Mouse (Mus musculus): ENCODE results near the gene Fthl17f. TPM values are rescaled to one million over a fixed set of nuclear protein-coding genes. Genes with fewer than 3 reads are reported as not detected.
"Not testable (repeated sequence)": the region's sequence is repeated elsewhere in the genome, so short reads cannot be mapped to it uniquely, and the experiment has no call there.

Gene Fthl17f
- polyA plus RNA-seq (2012; rRNA removed): not detected in 2 replicates

- not testable (repeated sequence) for H3K4me3 ChIP-seq (ENCODE audit: control insufficient read depth, insufficient read depth, low read length); H3K27ac ChIP-seq (ENCODE audit: control insufficient read depth, insufficient read depth, low read length); H3K27me3 ChIP-seq (ENCODE audit: control insufficient read depth, insufficient read depth, low read length); H3K36me3 ChIP-seq (ENCODE audit: control insufficient read depth, insufficient read depth, low read length); DNase-seq; H3K4me1 ChIP-seq (replicated peaks; ENCODE audit: control insufficient read depth, insufficient read depth, low read length)
- 95% methylated on average over 11 of the region's 11 CpGs for WGBS
Observed at GRCm38 (mm10) chrX:9062715-9063114, at the start of gene Fthl17f. Gene Fthl17f, plus strand, starts transcription at chrX:9063015.

DNA sequence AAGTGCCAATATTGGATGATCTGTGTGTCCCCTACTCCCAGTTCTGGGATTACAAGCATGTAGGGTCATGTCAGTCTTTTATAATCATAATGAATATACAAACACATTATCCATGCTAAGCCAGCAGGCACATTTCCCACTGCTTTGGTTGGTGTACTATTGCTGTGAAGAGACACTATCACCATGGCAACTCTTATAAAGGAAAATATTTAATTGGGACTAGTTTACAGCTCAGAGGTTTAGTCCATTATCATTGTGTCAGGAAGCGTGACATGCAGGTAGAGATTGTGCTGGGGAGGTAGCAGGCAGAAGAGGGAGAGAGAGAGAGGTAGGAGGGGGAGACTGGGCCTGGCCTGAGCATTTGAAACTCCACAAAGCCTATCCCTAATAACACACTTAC is 46.7 kb upstream of the Fthl17f start:
- Histone ChIP-seq H3K4me3 (ENCODE audit: control insufficient read depth, insufficient read depth, low read length) (no peak overlapping the region), H3K36me3 (ENCODE audit: control insufficient read depth, insufficient read depth, low read length) (no peaks in the 10 kb centered on the region), H3K27me3 (ENCODE audit: control insufficient read depth, insufficient read depth, low read length) (no peaks in the 10 kb centered on the region), H3K27ac (ENCODE audit: control insufficient read depth, insufficient read depth, low read length) (no peak overlapping the region), H3K4me1 (replicated peaks; ENCODE audit: control insufficient read depth, insufficient read depth, low read length) (no peaks in the 10 kb centered on the region)
- TF ChIP-seq CTCF (IDR thresholded peaks at IDR 0.05; ENCODE audit: borderline replicate concordance, control insufficient read depth, extremely low read depth, insufficient read depth, low read length, poor library complexity): no peak
- no peak for TF ChIP-seq POLR2A (IDR thresholded peaks at IDR 0.05; ENCODE audit: control insufficient read depth, extremely low read depth, insufficient read depth, low read length, poor library complexity)
- DNase-seq: no peak
- 92% methylated on average over 1 of the region's 1 CpGs for WGBS

DNA sequence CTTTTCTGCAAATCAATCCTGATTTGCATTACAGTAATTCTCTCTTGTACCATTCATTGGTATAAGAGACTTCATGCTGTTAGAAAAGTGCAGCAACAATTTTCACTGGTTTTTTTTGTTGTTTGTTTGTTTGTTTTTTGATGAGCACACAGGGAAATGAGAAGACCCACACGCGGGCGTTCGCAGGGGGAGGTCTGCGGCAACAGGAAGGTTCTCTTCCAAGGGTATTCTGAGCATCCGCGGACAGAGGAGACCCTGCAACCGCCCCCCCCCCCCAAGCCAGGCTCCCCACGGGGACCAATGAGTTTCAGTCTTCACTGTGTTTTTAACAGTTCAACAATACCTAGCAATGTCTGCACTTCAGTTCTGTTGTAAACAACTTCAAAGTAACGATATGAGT is 43.3 kb upstream of the Fthl17f start:
- no peaks in the 10 kb centered on the region for H3K27me3 ChIP-seq (ENCODE audit: control insufficient read depth, insufficient read depth, low read length)
- WGBS: 66% methylated on average over 10 of the region's 10 CpGs
- no peak overlapping the region for H3K27ac ChIP-seq (ENCODE audit: control insufficient read depth, insufficient read depth, low read length)
- TF ChIP-seq POLR2A (IDR thresholded peaks at IDR 0.05; ENCODE audit: control insufficient read depth, extremely low read depth, insufficient read depth, low read length, poor library complexity) (no peak), CTCF (IDR thresholded peaks at IDR 0.05; ENCODE audit: borderline replicate concordance, control insufficient read depth, extremely low read depth, insufficient read depth, low read length, poor library complexity) (no peak)
- no peak overlapping the region for H3K4me3 ChIP-seq (ENCODE audit: control insufficient read depth, insufficient read depth, low read length)
- no peaks in the 10 kb centered on the region for H3K36me3 ChIP-seq (ENCODE audit: control insufficient read depth, insufficient read depth, low read length)
- no peaks in the 10 kb centered on the region for H3K4me1 ChIP-seq (replicated peaks; ENCODE audit: control insufficient read depth, insufficient read depth, low read length)
- no peak for DNase-seq

GRCm38 (mm10) chrX:9033193-9033592 is 29.6 kb upstream of the Fthl17f start, which contains the start of gene Fthl17e:
Gene Fthl17e, plus strand, starts transcription at chrX:9033493.
- H3K27ac ChIP-seq (ENCODE audit: control insufficient read depth, insufficient read depth, low read length); H3K4me1 ChIP-seq (replicated peaks; ENCODE audit: control insufficient read depth, insufficient read depth, low read length); H3K36me3 ChIP-seq (ENCODE audit: control insufficient read depth, insufficient read depth, low read length); H3K4me3 ChIP-seq (ENCODE audit: control insufficient read depth, insufficient read depth, low read length); DNase-seq; H3K27me3 ChIP-seq (ENCODE audit: control insufficient read depth, insufficient read depth, low read length): not testable (repeated sequence)
- no CpG with 5 or more reads among the region's 10 CpGs for WGBS

DNA sequence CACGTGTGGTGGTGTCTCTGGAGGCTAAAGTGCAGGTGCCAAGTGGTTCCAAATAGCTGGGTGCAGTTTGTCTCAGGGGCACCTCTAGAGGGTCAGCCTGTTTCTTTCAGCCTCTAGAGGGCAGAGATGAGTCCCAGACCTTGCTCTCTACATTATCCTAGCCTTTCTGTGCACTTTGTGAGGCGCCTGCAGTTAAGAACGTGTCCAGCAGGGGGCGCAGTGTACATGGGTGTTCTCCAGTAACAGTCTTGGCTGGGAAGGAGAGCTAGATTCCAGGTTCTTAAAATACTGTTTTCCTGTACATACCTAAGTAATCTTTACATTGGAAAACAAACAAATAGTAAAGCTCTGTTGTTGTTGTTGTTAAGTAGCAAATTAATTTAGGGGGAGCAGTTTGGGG is 21.2 kb upstream of the Fthl17f start:
- H3K4me1 ChIP-seq (replicated peaks; ENCODE audit: control insufficient read depth, insufficient read depth, low read length); H3K36me3 ChIP-seq (ENCODE audit: control insufficient read depth, insufficient read depth, low read length); H3K27ac ChIP-seq (ENCODE audit: control insufficient read depth, insufficient read depth, low read length); H3K4me3 ChIP-seq (ENCODE audit: control insufficient read depth, insufficient read depth, low read length); H3K27me3 ChIP-seq (ENCODE audit: control insufficient read depth, insufficient read depth, low read length): not testable (repeated sequence)
- WGBS: 51% methylated on average over 3 of the region's 4 CpGs
- peak; percentile 12 for DNase-seq

GRCm38 (mm10) chrX:9060952-9061351 is 1.9 kb upstream of the Fthl17f start:
- not testable (repeated sequence) for H3K27me3 ChIP-seq (ENCODE audit: control insufficient read depth, insufficient read depth, low read length); H3K4me1 ChIP-seq (replicated peaks; ENCODE audit: control insufficient read depth, insufficient read depth, low read length); H3K27ac ChIP-seq (ENCODE audit: control insufficient read depth, insufficient read depth, low read length); H3K36me3 ChIP-seq (ENCODE audit: control insufficient read depth, insufficient read depth, low read length); H3K4me3 ChIP-seq (ENCODE audit: control insufficient read depth, insufficient read depth, low read length)
- DNase-seq: peak; percentile 54
- WGBS: 48% methylated on average over 5 of the region's 9 CpGs

- Histone ChIP-seq H3K27ac (ENCODE audit: control insufficient read depth, insufficient read depth, low read length) (no peak overlapping the region), H3K4me3 (ENCODE audit: control insufficient read depth, insufficient read depth, low read length) (no peak overlapping the region), H3K27me3 (ENCODE audit: control insufficient read depth, insufficient read depth, low read length) (no peaks in the 10 kb centered on the region), H3K4me1 (replicated peaks; ENCODE audit: control insufficient read depth, insufficient read depth, low read length) (no peaks in the 10 kb centered on the region), H3K36me3 (ENCODE audit: control insufficient read depth, insufficient read depth, low read length) (no peaks in the 10 kb centered on the region)
- WGBS: 98% methylated on average over 4 of the region's 4 CpGs
- DNase-seq: no peak
- TF ChIP-seq POLR2A (IDR thresholded peaks at IDR 0.05; ENCODE audit: control insufficient read depth, extremely low read depth, insufficient read depth, low read length, poor library complexity) (no peak), CTCF (IDR thresholded peaks at IDR 0.05; ENCODE audit: borderline replicate concordance, control insufficient read depth, extremely low read depth, insufficient read depth, low read length, poor library complexity) (no peak)
Observed at GRCm38 (mm10) chrX:9062101-9062500, 714 bp upstream of the Fthl17f start.

- H3K36me3 ChIP-seq (ENCODE audit: control insufficient read depth, insufficient read depth, low read length): not testable (repeated sequence)
- 10% methylated on average over 6 of the region's 10 CpGs for WGBS
Observed at GRCm38 (mm10) chrX:9077699-9078098, 14.9 kb downstream of the Fthl17f start.

GRCm38 (mm10) chrX:9095066-9095465 is 32.3 kb downstream of the Fthl17f start:
- not testable (repeated sequence) for DNase-seq; H3K4me3 ChIP-seq (ENCODE audit: control insufficient read depth, insufficient read depth, low read length); H3K27me3 ChIP-seq (ENCODE audit: control insufficient read depth, insufficient read depth, low read length); H3K4me1 ChIP-seq (replicated peaks; ENCODE audit: control insufficient read depth, insufficient read depth, low read length); H3K27ac ChIP-seq (ENCODE audit: control insufficient read depth, insufficient read depth, low read length); H3K36me3 ChIP-seq (ENCODE audit: control insufficient read depth, insufficient read depth, low read length)

More at GRCm38 (mm10) chrX:9077699-9078098, 14.9 kb downstream of the Fthl17f start:
- H3K4me3 ChIP-seq (ENCODE audit: control insufficient read depth, insufficient read depth, low read length); H3K27ac ChIP-seq (ENCODE audit: control insufficient read depth, insufficient read depth, low read length); H3K27me3 ChIP-seq (ENCODE audit: control insufficient read depth, insufficient read depth, low read length); H3K4me1 ChIP-seq (replicated peaks; ENCODE audit: control insufficient read depth, insufficient read depth, low read length): not testable (repeated sequence)
- DNase-seq: peak; percentile 70
